Mouse (Mus musculus) lung, adult 2 months (tissue): ENCODE measurements at regions not wholly inside any gene's neighbourhood (a gene's known extent, or its start where the extent isn't known, plus 50 kb on each side); places are given as distances from the start of the nearest gene placed in this dataset.

Experiments
- CTCF ChIP-seq: fragments of 200-500 bp; IDR thresholded peaks from 2 replicates; pipeline ENCODE4 v1.5.1; 2011; ENCODE audit warnings: mild to moderate bottlenecking, low read length, control low read depth; ENCODE audit not compliant: insufficient read depth
- POLR2A ChIP-seq: fragments of 200-500 bp; IDR thresholded peaks from 2 replicates; pipeline ENCODE4 v1.6.1; 2011; ENCODE audit warnings: low read depth, mild to moderate bottlenecking, control low read depth, low read length, borderline replicate concordance; ENCODE audit errors: extremely low read depth

DNA sequence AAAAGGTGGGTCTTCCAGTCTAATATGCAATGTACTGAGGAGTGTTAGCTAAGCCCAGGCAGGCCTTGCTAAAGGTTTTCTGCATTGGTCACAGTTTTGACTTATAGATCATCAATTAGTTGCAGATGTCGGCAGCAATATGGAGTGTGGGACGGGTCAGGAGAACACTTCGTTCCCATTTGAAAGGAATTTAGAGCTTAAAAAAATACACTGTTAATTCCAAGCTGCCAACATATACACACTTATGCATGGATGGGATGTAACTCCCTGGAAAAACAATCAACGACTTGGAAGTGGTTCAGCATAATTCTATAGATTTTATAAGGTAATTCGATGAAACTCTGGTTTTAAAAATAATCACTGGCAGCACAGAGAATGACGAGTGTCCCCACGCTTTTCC, 121.4 kb downstream of the Tmem30b start:
- TF ChIP-seq CTCF (no peak), POLR2A (no peak)
